Mouse (Mus musculus): ENCODE measurements at regions not wholly inside any gene's neighbourhood (a gene's known extent, or its start where the extent isn't known, plus 50 kb on each side); places are given as distances from the start of the nearest gene placed in this dataset.

- TF ChIP-seq POLR2A (IDR thresholded peaks at IDR 0.05; ENCODE audit: low read depth, low read length): no peak
- no peak for TF ChIP-seq CTCF (IDR thresholded peaks at IDR 0.05; ENCODE audit: extremely low read depth, insufficient read depth, insufficient read length, insufficient replicate concordance)
Measured at GRCm38 (mm10) chr1:151128955-151129354, 53.4 kb upstream of the Gm47985 start.
